Mouse (Mus musculus) midbrain, embryonic 16.5 days (tissue): Measurements from ENCODE around the gene Tmem51. TPM values are rescaled to one million over a fixed set of nuclear protein-coding genes. Genes with fewer than 3 reads are reported as not detected.

ENCODE experiments used
- ATAC-seq: fragments of 200-750 bp; cut with Nextera tagmentation; 2 replicates; pipeline ENCODE4 v1.8.0; 2017; ENCODE audit warnings: moderate TSS enrichment
- H3K27ac ChIP-seq: fragments of 300-500 bp; sonication (generic); 2 replicates; pipeline ENCODE4 v1.5.1; 2014; ENCODE audit warnings: mild to moderate bottlenecking, low read length, mixed read lengths
- H3K27me3 ChIP-seq: fragments of 300-500 bp; sonication (generic); 2 replicates; pipeline ENCODE4 v1.6.1; 2014; ENCODE audit warnings: low read depth, low read length, mixed read lengths; ENCODE audit not compliant: control insufficient read depth, insufficient read depth
- H3K36me3 ChIP-seq: fragments of 300-500 bp; sonication (generic); 2 replicates; pipeline ENCODE4 v1.6.1; 2014; ENCODE audit warnings: mild to moderate bottlenecking, low read length, moderate library complexity, mixed read lengths; ENCODE audit not compliant: control insufficient read depth, insufficient read depth
- H3K4me1 ChIP-seq: fragments of 300-500 bp; sonication (generic); 2 replicates; pipeline ENCODE4 v1.6.1; 2014; ENCODE audit warnings: mild to moderate bottlenecking, low read length, mixed read lengths; ENCODE audit not compliant: control insufficient read depth, insufficient read depth
- H3K4me2 ChIP-seq: fragments of 300-500 bp; sonication (generic); 2 replicates; pipeline ENCODE4 v1.6.1; 2014; ENCODE audit warnings: mild to moderate bottlenecking, low read length, mixed read lengths
- H3K4me3 ChIP-seq: fragments of 300-500 bp; sonication (generic); 2 replicates; pipeline ENCODE4 v1.5.1; 2014; ENCODE audit warnings: low read depth, mild to moderate bottlenecking, low read length, moderate library complexity, mixed read lengths
- H3K9ac ChIP-seq: fragments of 300-500 bp; sonication (generic); 2 replicates; pipeline ENCODE4 v1.6.1; 2014; ENCODE audit warnings: low read depth, low read length, mixed read lengths
- H3K9me3 ChIP-seq: fragments of 300-500 bp; sonication (generic); replicated peaks from 2 replicates; pipeline ENCODE4 v1.6.1; 2014; ENCODE audit warnings: mild to moderate bottlenecking, low read length, mixed read lengths; ENCODE audit not compliant: control insufficient read depth, poor library complexity, severe bottlenecking
- WGBS: fragments of 180-500 bp; shearing (Covaris S2); extraction: QIAGEN DNeasy Blood & Tissue Kit; methylation state at CpG from one replicate; pipeline ENCODE4 v1.1.7; 2014; 5-methylcytosine and 5-hydroxymethylcytosine counted together
- polyA plus RNA-seq: library from polyadenylated mRNA; unstranded; fragments of >200 nt; fragmentation: Nextera tagmentation; extraction: Ambion mirVana; gene quantifications from 2 replicates; pipeline ENCODE4 v1.2.1, GENCODE M21; 2015

The Tmem51 gene
- polyA plus RNA-seq, 1 experiment from 2014 or later: 6.9 TPM

DNA sequence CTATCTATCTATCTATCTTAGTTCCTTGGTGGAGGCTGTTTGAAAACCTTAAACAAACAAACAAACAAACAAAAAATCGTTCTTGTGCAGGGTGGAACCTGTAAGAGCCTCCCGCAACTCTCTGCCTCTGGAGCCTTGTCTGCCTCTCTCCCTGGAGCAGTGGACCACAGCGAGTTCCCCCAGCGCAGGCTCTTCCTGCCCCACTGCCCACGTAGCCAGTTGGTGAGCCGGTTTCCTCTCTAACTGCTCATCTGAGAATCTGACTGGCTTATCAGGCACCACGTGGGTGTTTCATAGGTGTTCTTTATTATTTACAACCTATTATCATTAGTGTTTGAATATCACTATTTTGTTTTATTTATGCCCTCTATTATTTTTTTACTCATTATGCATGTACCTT is 37.6 kb downstream of the Tmem51 start:
- Histone ChIP-seq H3K9me3 (no peaks in the 10 kb centered on the region), H3K4me3 (no peak overlapping the region), H3K36me3 (no peaks in the 10 kb centered on the region), H3K9ac (no peak overlapping the region), H3K4me2 (no peak overlapping the region), H3K27me3 (no peaks in the 10 kb centered on the region), H3K27ac (no peak overlapping the region), H3K4me1 (no peaks in the 10 kb centered on the region)
- no peak for ATAC-seq
- WGBS: 86% methylated on average over 7 of the region's 7 CpGs

- Histone ChIP-seq H3K27ac (no peak overlapping the region), H3K9me3 (no peaks in the 10 kb centered on the region), H3K36me3 (no peaks in the 10 kb centered on the region), H3K27me3 (no peaks in the 10 kb centered on the region), H3K4me2 (no peak overlapping the region), H3K4me3 (no peak overlapping the region), H3K4me1 (no peaks in the 10 kb centered on the region), H3K9ac (no peak overlapping the region)
- ATAC-seq: no peak
- 89% methylated on average over 14 of the region's 14 CpGs for WGBS
Observed at GRCm38 (mm10) chr4:142045595-142046163, 38.4 kb downstream of the Tmem51 start.

DNA sequence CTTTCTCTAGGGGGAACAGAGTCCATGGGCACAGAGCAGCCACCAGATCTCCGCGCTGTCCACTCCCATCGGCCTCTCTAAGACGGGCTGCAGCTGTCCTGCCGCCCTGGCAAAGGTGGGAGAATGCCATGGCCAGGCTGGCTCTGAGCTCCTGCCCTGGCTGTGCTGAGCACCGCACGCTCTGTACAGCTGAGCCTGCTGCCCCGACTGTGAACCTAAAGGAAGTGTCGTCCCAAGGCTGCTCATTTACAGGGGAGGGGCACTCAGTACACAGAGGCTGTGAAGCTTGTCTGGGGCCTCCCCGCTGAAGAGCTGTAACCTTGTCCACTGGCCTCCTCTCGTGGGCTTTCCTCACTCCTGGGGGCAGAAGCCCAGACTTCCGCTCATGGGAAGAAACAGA is 39.7 kb downstream of the Tmem51 start:
- H3K27me3 ChIP-seq: no peaks in the 10 kb centered on the region
- H3K9me3 ChIP-seq: no peaks in the 10 kb centered on the region
- 76% methylated on average over 12 of the region's 12 CpGs for whole genome bisulfite sequencing
- no peak overlapping the region for H3K9ac ChIP-seq
- no peak overlapping the region for H3K4me2 ChIP-seq
- H3K36me3 ChIP-seq: no peaks in the 10 kb centered on the region
- H3K27ac ChIP-seq: no peak overlapping the region
- no peak overlapping the region for H3K4me3 ChIP-seq
- no peaks in the 10 kb centered on the region for H3K4me1 ChIP-seq
- no peak for ATAC-seq

GRCm38 (mm10) chr4:142039662-142040353 is 44.3 kb downstream of the Tmem51 start:
- H3K9ac ChIP-seq: no peak overlapping the region
- H3K9me3 ChIP-seq: no peaks in the 10 kb centered on the region
- no peak overlapping the region for H3K27ac ChIP-seq
- WGBS: 89% methylated on average over 9 of the region's 9 CpGs
- no peaks in the 10 kb centered on the region for H3K27me3 ChIP-seq
- no peaks in the 10 kb centered on the region for H3K4me1 ChIP-seq
- H3K4me2 ChIP-seq: no peak overlapping the region
- H3K36me3 ChIP-seq: no peaks in the 10 kb centered on the region
- no peak for ATAC-seq
- H3K4me3 ChIP-seq: no peak overlapping the region

- H3K9ac ChIP-seq: no peak overlapping the region
- H3K4me1 ChIP-seq: no peaks in the 10 kb centered on the region
- no peak overlapping the region for H3K4me2 ChIP-seq
- no peak overlapping the region for H3K27ac ChIP-seq
- no peaks in the 10 kb centered on the region for H3K36me3 ChIP-seq
- no peak for ATAC-seq
- 65% methylated on average over 4 of the region's 4 CpGs for WGBS
- no peak overlapping the region for H3K4me3 ChIP-seq
- no peaks in the 10 kb centered on the region for H3K27me3 ChIP-seq
- no peaks in the 10 kb centered on the region for H3K9me3 ChIP-seq
Observed at GRCm38 (mm10) chr4:142037897-142038296, 46.2 kb downstream of the Tmem51 start.

DNA sequence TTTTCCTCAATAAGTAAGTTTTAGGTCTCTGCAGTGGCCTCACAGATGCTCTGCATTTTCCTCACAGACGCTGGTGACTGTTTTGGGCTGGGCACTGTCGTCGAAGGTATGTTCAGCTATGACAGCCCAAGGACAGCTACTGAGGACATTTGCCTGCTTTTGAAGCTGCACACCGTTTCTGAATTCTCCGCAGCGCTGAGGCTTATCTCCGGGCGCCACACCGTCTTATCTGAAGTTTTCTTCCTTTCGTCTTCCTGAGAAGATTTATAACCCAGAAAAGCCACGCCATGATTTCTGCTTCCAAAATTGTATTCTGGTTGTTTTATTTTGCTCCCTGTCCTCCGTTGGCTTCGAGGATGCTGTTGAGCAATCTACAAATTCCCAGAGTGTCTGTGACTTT is 55.6 kb downstream of the Tmem51 start:
- H3K9ac ChIP-seq: no peak overlapping the region
- 84% methylated on average over 13 of the region's 13 CpGs for WGBS
- H3K9me3 ChIP-seq: no peaks in the 10 kb centered on the region
- no peak overlapping the region for H3K4me3 ChIP-seq
- no peaks in the 10 kb centered on the region for H3K4me1 ChIP-seq
- H3K36me3 ChIP-seq: no peaks in the 10 kb centered on the region
- no peak for ATAC-seq
- no peaks in the 10 kb centered on the region for H3K27me3 ChIP-seq
- no peak overlapping the region; the same call in 1 of the 2 replicates for H3K27ac ChIP-seq
- H3K4me2 ChIP-seq: no peak overlapping the region

GRCm38 (mm10) chr4:142026965-142027364 is 57.1 kb downstream of the Tmem51 start:
- H3K36me3 ChIP-seq: no peaks in the 10 kb centered on the region
- no peak overlapping the region for H3K27ac ChIP-seq
- H3K9ac ChIP-seq: no peak overlapping the region
- H3K27me3 ChIP-seq: no peaks in the 10 kb centered on the region
- H3K4me2 ChIP-seq: no peak overlapping the region
- no peak for ATAC-seq
- 87% methylated on average over 2 of the region's 2 CpGs for WGBS
- no peaks in the 10 kb centered on the region for H3K4me1 ChIP-seq
- no peaks in the 10 kb centered on the region for H3K9me3 ChIP-seq
- no peak overlapping the region for H3K4me3 ChIP-seq

GRCm38 (mm10) chr4:142024536-142024935 is 59.6 kb downstream of the Tmem51 start:
- Histone ChIP-seq H3K27ac (no peak overlapping the region), H3K9ac (no peak overlapping the region), H3K4me1 (no peaks in the 10 kb centered on the region), H3K4me3 (no peak overlapping the region), H3K36me3 (no peaks in the 10 kb centered on the region), H3K4me2 (no peak overlapping the region), H3K27me3 (no peaks in the 10 kb centered on the region), H3K9me3 (no peaks in the 10 kb centered on the region)
- ATAC-seq: no peak
- 91% methylated on average over 2 of the region's 2 CpGs for WGBS

- 79% methylated on average over 4 of the region's 4 CpGs for WGBS
Observed at GRCm38 (mm10) chr4:142023166-142023565, 60.9 kb downstream of the Tmem51 start.

More at GRCm38 (mm10) chr4:142023166-142023565, 60.9 kb downstream of the Tmem51 start:
- H3K9me3 ChIP-seq: no peaks in the 10 kb centered on the region
- no peak overlapping the region for H3K9ac ChIP-seq
- no peaks in the 10 kb centered on the region for H3K36me3 ChIP-seq
- no peak overlapping the region for H3K4me2 ChIP-seq
- H3K4me1 ChIP-seq: no peaks in the 10 kb centered on the region
- no peak overlapping the region for H3K4me3 ChIP-seq
- no peaks in the 10 kb centered on the region for H3K27me3 ChIP-seq
- no peak for ATAC-seq
- H3K27ac ChIP-seq: no peak overlapping the region
